Mouse (Mus musculus) thymus, adult 2 months (tissue): ENCODE data around the gene Bcl2l13. TPM values are rescaled to one million over a fixed set of nuclear protein-coding genes. Genes with fewer than 3 reads are reported as not detected.
A peak's percentile ranks its signal among the peaks of the same experiment; 100 is the strongest.

ENCODE experiments used
- DNase-seq: peaks from one replicate; pipeline ENCODE4 v3.0.0; 2021
- H3K27ac ChIP-seq: fragments of 200-500 bp; 2 replicates; pipeline ENCODE4 v1.5.1; 2012; ENCODE audit warnings: low read length, control low read depth; ENCODE audit not compliant: control insufficient read depth, insufficient read depth
- H3K27me3 ChIP-seq: fragments of 200-500 bp; 2 replicates; pipeline ENCODE4 v1.6.1; 2012; ENCODE audit warnings: mild to moderate bottlenecking, low read length, moderate library complexity, mixed read lengths; ENCODE audit not compliant: control insufficient read depth, insufficient read depth
- H3K36me3 ChIP-seq: fragments of 200-500 bp; 2 replicates; pipeline ENCODE4 v1.6.1; 2012; ENCODE audit warnings: mild to moderate bottlenecking, low read length, moderate library complexity; ENCODE audit not compliant: control insufficient read depth, insufficient read depth
- H3K4me1 ChIP-seq: fragments of 200-500 bp; replicated peaks from 2 replicates; pipeline ENCODE4 v1.6.1; 2012; ENCODE audit warnings: low read length; ENCODE audit not compliant: control insufficient read depth, insufficient read depth
- H3K4me3 ChIP-seq: fragments of 200-500 bp; 2 replicates; pipeline ENCODE4 v1.5.1; 2012; ENCODE audit warnings: mild to moderate bottlenecking, low read length, control low read depth, moderate library complexity; ENCODE audit not compliant: control insufficient read depth, insufficient read depth
- CTCF ChIP-seq: fragments of 200-500 bp; IDR thresholded peaks from 2 replicates; pipeline ENCODE4 v1.5.1; 2012; ENCODE audit warnings: mild to moderate bottlenecking, control low read depth, low read length, moderate library complexity, borderline replicate concordance; ENCODE audit not compliant: control insufficient read depth, poor library complexity, insufficient read depth; ENCODE audit errors: extremely low read depth
- POLR2A ChIP-seq: fragments of 200-500 bp; IDR thresholded peaks from 2 replicates; pipeline ENCODE4 v1.6.1; 2012; ENCODE audit warnings: mild to moderate bottlenecking, low read length, control low read depth, moderate library complexity; ENCODE audit not compliant: control insufficient read depth, poor library complexity, insufficient read depth; ENCODE audit errors: extremely low read depth
- WGBS: fragments of 180-500 bp; shearing (Covaris S2); methylation state at CpG from one replicate; pipeline ENCODE4 v1.1.7; 2018; 5-methylcytosine and 5-hydroxymethylcytosine counted together
- polyA plus RNA-seq: library from polyadenylated mRNA; depleted of rRNA; stranded (reverse); fragments of >200 nt; gene quantifications from 2 replicates; pipeline ENCODE4 v1.2.3, GENCODE M21; 2012

The Bcl2l13 gene
- polyA plus RNA-seq, 1 experiment: 43.5 TPM

GRCm38 (mm10) chr6:120795422-120796086, 40.5 kb upstream of the Bcl2l13 start:
- H3K36me3 ChIP-seq: peaks cover 59% of the 10 kb centered on the region
- no peak overlapping the region for H3K4me3 ChIP-seq
- no peak for DNase-seq
- H3K4me1 ChIP-seq: peaks cover 16% of the 10 kb centered on the region
- 91% methylated on average over 5 of the region's 5 CpGs for WGBS
- TF ChIP-seq CTCF (no peak), POLR2A (no peak)
- no peaks in the 10 kb centered on the region for H3K27me3 ChIP-seq
- H3K27ac ChIP-seq: no peak overlapping the region

- Histone ChIP-seq H3K4me3 (no peak overlapping the region), H3K36me3 (peaks cover 64% of the 10 kb centered on the region), H3K27me3 (no peaks in the 10 kb centered on the region), H3K27ac (no peak overlapping the region), H3K4me1 (peaks cover 16% of the 10 kb centered on the region)
- no peak for DNase-seq
- WGBS: 98% methylated on average over 2 of the region's 2 CpGs
- TF ChIP-seq CTCF: no peak
These were observed 39.9 kb upstream of the Bcl2l13 start for GRCm38 (mm10) chr6:120796111-120796510.

- H3K27me3 ChIP-seq: no peaks in the 10 kb centered on the region
- H3K36me3 ChIP-seq: peaks cover 81% of the 10 kb centered on the region
- peaks cover 16% of the 10 kb centered on the region for H3K4me1 ChIP-seq
- no peak for DNase-seq
- 95% methylated on average over 7 of the region's 7 CpGs for WGBS
- H3K27ac ChIP-seq: no peak overlapping the region
- no peak overlapping the region for H3K4me3 ChIP-seq
- TF ChIP-seq POLR2A (no peak), CTCF (no peak)
These were observed 38.0 kb upstream of the Bcl2l13 start for GRCm38 (mm10) chr6:120798019-120798418.

- TF ChIP-seq POLR2A (no peak), CTCF (no peak)
- peaks cover 86% of the 10 kb centered on the region for H3K36me3 ChIP-seq
- peaks cover 16% of the 10 kb centered on the region for H3K4me1 ChIP-seq
- H3K4me3 ChIP-seq: no peak overlapping the region
- no peaks in the 10 kb centered on the region for H3K27me3 ChIP-seq
- no peak for DNase-seq
- no peak overlapping the region for H3K27ac ChIP-seq
- WGBS: 41% methylated on average over 4 of the region's 4 CpGs
These were observed 37.1 kb upstream of the Bcl2l13 start for GRCm38 (mm10) chr6:120798905-120799304.

- TF ChIP-seq CTCF: no peak
- TF ChIP-seq POLR2A: no peak
- Histone ChIP-seq H3K27ac (no peak overlapping the region), H3K4me1 (peaks cover 16% of the 10 kb centered on the region), H3K27me3 (no peaks in the 10 kb centered on the region), H3K4me3 (no peak overlapping the region), H3K36me3 (peaks cover 86% of the 10 kb centered on the region)
- WGBS: 41% methylated on average over 4 of the region's 4 CpGs
- DNase-seq: peak; percentile 14
These were observed 36.4 kb upstream of the Bcl2l13 start for GRCm38 (mm10) chr6:120799581-120800041.

- 97% methylated on average over 5 of the region's 5 CpGs for WGBS
- H3K36me3 ChIP-seq: peaks cover 77% of the 10 kb centered on the region
- TF ChIP-seq POLR2A (no peak), CTCF (no peak)
These were observed 28.8 kb upstream of the Bcl2l13 start for GRCm38 (mm10) chr6:120806999-120807737.

More at GRCm38 (mm10) chr6:120806999-120807737, 28.8 kb upstream of the Bcl2l13 start:
- no peak for DNase-seq
- Histone ChIP-seq H3K27ac (no peak overlapping the region), H3K4me1 (no peaks in the 10 kb centered on the region), H3K4me3 (no peak overlapping the region), H3K27me3 (no peaks in the 10 kb centered on the region)
